Mouse (Mus musculus): ENCODE data around the gene Msx1.
A peak's percentile ranks its signal among the peaks of the same experiment; 100 is the strongest.

Gene Msx1

GRCm38 (mm10) chr5:37824461-37824795 lies at the start of gene Msx1:
Msx1 (minus strand) TSS chr5:37824583.
- no peak for DNase-seq (ENCODE audit: low read depth)

GRCm38 (mm10) chr5:37865471-37865870 lies 41.1 kb upstream of the Msx1 start:
- no peak for DNase-seq (ENCODE audit: low read depth)

GRCm38 (mm10) chr5:37864309-37864708 lies 39.9 kb upstream of the Msx1 start:
- DNase-seq (ENCODE audit: low read depth), result no peak

- no peak for DNase-seq (ENCODE audit: low read depth)
Observed at GRCm38 (mm10) chr5:37860846-37861245, 36.5 kb upstream of the Msx1 start.

- DNase-seq (ENCODE audit: low read depth), result no peak
Observed at GRCm38 (mm10) chr5:37860151-37860721, 35.9 kb upstream of the Msx1 start.

- no peak for DNase-seq (ENCODE audit: low read depth)
Observed at GRCm38 (mm10) chr5:37857763-37858545, 33.6 kb upstream of the Msx1 start.

- no peak for DNase-seq (ENCODE audit: low read depth)
Observed at GRCm38 (mm10) chr5:37856057-37856456, 31.7 kb upstream of the Msx1 start.

- no peak for DNase-seq (ENCODE audit: low read depth)
Observed at GRCm38 (mm10) chr5:37854233-37854632, 29.9 kb upstream of the Msx1 start.

- DNase-seq (ENCODE audit: low read depth), result no peak
Observed at GRCm38 (mm10) chr5:37851305-37851982, 27.1 kb upstream of the Msx1 start.

GRCm38 (mm10) chr5:37848991-37849719 lies 24.8 kb upstream of the Msx1 start:
- DNase-seq (ENCODE audit: low read depth), result no peak

- no peak for DNase-seq (ENCODE audit: low read depth)
Observed at GRCm38 (mm10) chr5:37836267-37836646, 11.9 kb upstream of the Msx1 start.

GRCm38 (mm10) chr5:37835590-37836266 lies 11.3 kb upstream of the Msx1 start:
- DNase-seq (ENCODE audit: low read depth), result no peak

GRCm38 (mm10) chr5:37832766-37833165 lies 8.4 kb upstream of the Msx1 start:
- no peak for DNase-seq (ENCODE audit: low read depth)

- no peak for DNase-seq (ENCODE audit: low read depth)
Observed at GRCm38 (mm10) chr5:37832031-37832430, 7.6 kb upstream of the Msx1 start.

- peak; percentile 15 for DNase-seq (ENCODE audit: low read depth)
Observed at GRCm38 (mm10) chr5:37830436-37830835, 6.1 kb upstream of the Msx1 start.

GRCm38 (mm10) chr5:37829926-37830325 lies 5.5 kb upstream of the Msx1 start:
- no peak for DNase-seq (ENCODE audit: low read depth)

- DNase-seq (ENCODE audit: low read depth), result no peak
Observed at GRCm38 (mm10) chr5:37829296-37829670, 4.9 kb upstream of the Msx1 start.

- DNase-seq (ENCODE audit: low read depth), result no peak
Observed at GRCm38 (mm10) chr5:37828591-37829295, 4.4 kb upstream of the Msx1 start.

- no peak for DNase-seq (ENCODE audit: low read depth)
Observed at GRCm38 (mm10) chr5:37828001-37828400, 3.6 kb upstream of the Msx1 start.

- no peak for DNase-seq (ENCODE audit: low read depth)
Observed at GRCm38 (mm10) chr5:37827626-37827950, 3.2 kb upstream of the Msx1 start.

All from NIH3T3 (cell line).